19 mouse cellular contexts compared by ENCODE assay signal in genomic region chr1:57144181-57144580, GRCm38 (mm10).
A peak's percentile ranks its signal among the peaks of the same experiment; 100 is the strongest.
DNase-seq lines count a peak whose midpoint lies in the region; ATAC-seq lines count a peak whose summit lies in the region.
"Had no signal": no experiment of that assay in that cellular context is flagged by ENCODE, and none has a peak within 500 bp of the region (broad histone marks: within the 10 kb centered on the region; RNA-seq: fewer than 3 reads in every experiment).

No protein-coding gene starts in this region.

- H3K4me2 ChIP-seq in forebrain, embryonic 14.5 days (ENCODE audit: low read length): no peak overlapping the region
- H3K4me2 ChIP-seq in forebrain, embryonic 16.5 days (ENCODE audit: low read length): no peak overlapping the region
- H3K4me2 ChIP-seq: embryonic facial prominence, embryonic 13.5 days; forebrain, embryonic 15.5 days had no signal

- WGBS in forebrain, embryonic 14.5 days: 87% methylated on average over 3 of the region's 3 CpGs
- 72% methylated on average over 3 of the region's 3 CpGs for WGBS in forebrain, embryonic 16.5 days

- H3K9me3 ChIP-seq in forebrain, embryonic 14.5 days (replicated peaks; ENCODE audit: control insufficient read depth, low read length): no peaks in the 10 kb centered on the region
- H3K9me3 ChIP-seq in forebrain, embryonic 16.5 days (ENCODE audit: control insufficient read depth, low read length): no peaks in the 10 kb centered on the region
- H3K9me3 ChIP-seq: embryonic facial prominence, embryonic 13.5 days; forebrain, embryonic 15.5 days had no signal

- H3K27ac ChIP-seq in forebrain, embryonic 14.5 days (ENCODE audit: low read depth, low read length): no peak overlapping the region
- H3K27ac ChIP-seq in forebrain, embryonic 16.5 days (ENCODE audit: low read length): no peak overlapping the region
- H3K27ac ChIP-seq: embryonic facial prominence, embryonic 13.5 days; forebrain, embryonic 15.5 days had no signal

- H3K4me1 ChIP-seq in forebrain, embryonic 14.5 days (ENCODE audit: control insufficient read depth, insufficient read depth, low read length): no peaks in the 10 kb centered on the region
- H3K4me1 ChIP-seq in forebrain, embryonic 16.5 days (replicated peaks; ENCODE audit: control insufficient read depth, insufficient read depth, low read length): no peaks in the 10 kb centered on the region
- H3K4me1 ChIP-seq: embryonic facial prominence, embryonic 13.5 days; forebrain, embryonic 15.5 days had no signal

- H3K27me3 ChIP-seq in forebrain, embryonic 14.5 days (replicated peaks; ENCODE audit: control insufficient read depth, insufficient read depth, low read length): no peaks in the 10 kb centered on the region
- H3K27me3 ChIP-seq in forebrain, embryonic 16.5 days (replicated peaks; ENCODE audit: control insufficient read depth, insufficient read depth, low read length): no peaks in the 10 kb centered on the region
- H3K27me3 ChIP-seq: embryonic facial prominence, embryonic 13.5 days; forebrain, embryonic 15.5 days had no signal

- H3K4me3 ChIP-seq in forebrain, embryonic 14.5 days (ENCODE audit: low read depth, low read length): no peak overlapping the region
- H3K4me3 ChIP-seq in forebrain, embryonic 16.5 days (replicated peaks; ENCODE audit: low read length): no peak overlapping the region
- H3K4me3 ChIP-seq: embryonic facial prominence, embryonic 13.5 days; forebrain, embryonic 15.5 days had no signal

- H3K36me3 ChIP-seq in forebrain, embryonic 14.5 days (ENCODE audit: control insufficient read depth, insufficient read depth, low read length): no peaks in the 10 kb centered on the region
- H3K36me3 ChIP-seq in forebrain, embryonic 16.5 days (ENCODE audit: control insufficient read depth, insufficient read depth): no peaks in the 10 kb centered on the region
- H3K36me3 ChIP-seq: embryonic facial prominence, embryonic 13.5 days; forebrain, embryonic 15.5 days had no signal

- no peak for ATAC-seq in forebrain, embryonic 14.5 days
- ATAC-seq in forebrain, embryonic 16.5 days: no peak
- ATAC-seq: activated CD4-positive, CD25-positive, alpha-beta regulatory T cell, adult 4 months; forebrain, embryonic 15.5 days; Patski had no signal

- H3K9ac ChIP-seq in forebrain, embryonic 14.5 days (ENCODE audit: low read length): no peak overlapping the region
- no peak overlapping the region for H3K9ac ChIP-seq in forebrain, embryonic 16.5 days (replicated peaks; ENCODE audit: low read depth, low read length)
- H3K9ac ChIP-seq: embryonic facial prominence, embryonic 13.5 days; forebrain, embryonic 15.5 days had no signal

- peak; percentile 51 for DNase-seq in forebrain, embryonic 14.5 days (ENCODE audit: low spot score)
- peak; percentile 16 for DNase-seq in right cerebral cortex, postnatal 4 days
- DNase-seq in right cerebral cortex, postnatal 14 days: no peak
- DNase-seq in brain, adult 2 months (ENCODE audit: low read depth, low spot score): peak; percentile 2
- no peak for DNase-seq in heart, adult 11 months
- DNase-seq in spleen, postnatal 10 days (ENCODE audit: low spot score in 2 of 2): no peak
- DNase-seq: adrenal gland, adult 8-10 months; adrenal gland, postnatal 14 days; adrenal gland, postnatal 36 days; cerebellum, adult 11-12 months; cerebellum, adult 2 months; cerebellum, adult 9-10 months; cerebellum, postnatal 10 days; cerebellum, postnatal 25 days had no signal

Comparison
In these comparisons a context has a peak if more than half of its experiments do, and no peak if none do; other contexts are left out.
1. DNase-seq: peak in forebrain, embryonic 14.5 days (single experiment), right cerebral cortex, postnatal 4 days (single experiment) and brain, adult 2 months (single experiment); none in right cerebral cortex, postnatal 14 days (single experiment), heart, adult 11 months (single experiment) and spleen, postnatal 10 days (0 of 2).